Mouse (Mus musculus): ENCODE data around the gene Tmem106c.

Gene Tmem106c

GRCm38 (mm10) chr15:97999546-97999945, 35.5 kb downstream of the Tmem106c start:
- in situ Hi-C loops (cut with MboI; ENCODE audit: low sequenced_read_pairs): no loop called here

- in situ Hi-C loops (cut with MboI; ENCODE audit: low sequenced_read_pairs): no loop called here
Observed at GRCm38 (mm10) chr15:97999991-98000390, 36.0 kb downstream of the Tmem106c start.

GRCm38 (mm10) chr15:98001321-98002112, 37.5 kb downstream of the Tmem106c start:
- in situ Hi-C loops (cut with MboI; ENCODE audit: low sequenced_read_pairs): no loop called here

GRCm38 (mm10) chr15:98002113-98002990, 38.4 kb downstream of the Tmem106c start:
- in situ Hi-C loops (cut with MboI; ENCODE audit: low sequenced_read_pairs): no loop called here

- in situ Hi-C loops (cut with MboI; ENCODE audit: low sequenced_read_pairs): no loop called here
Observed at GRCm38 (mm10) chr15:98002991-98003821, 39.2 kb downstream of the Tmem106c start.

- in situ Hi-C loops (cut with MboI; ENCODE audit: low sequenced_read_pairs): no loop called here
Observed at GRCm38 (mm10) chr15:98003822-98004739, 40.1 kb downstream of the Tmem106c start, which contains the start of gene Col2a1. TSS of gene Col2a1 (minus strand) at chr15:98004695.

GRCm38 (mm10) chr15:98004740-98005159, 40.8 kb downstream of the Tmem106c start:
- in situ Hi-C loops (cut with MboI; ENCODE audit: low sequenced_read_pairs): no loop called here

- in situ Hi-C loops (cut with MboI; ENCODE audit: low sequenced_read_pairs): no loop called here
Observed at GRCm38 (mm10) chr15:98005181-98005580, 41.2 kb downstream of the Tmem106c start.

GRCm38 (mm10) chr15:98012810-98013209, 48.8 kb downstream of the Tmem106c start:
- in situ Hi-C loops (cut with MboI; ENCODE audit: low sequenced_read_pairs): no loop called here

- in situ Hi-C loops (cut with MboI; ENCODE audit: low sequenced_read_pairs): no loop called here
Observed at GRCm38 (mm10) chr15:98017925-98018324, 53.9 kb downstream of the Tmem106c start.

- in situ Hi-C loops (cut with MboI; ENCODE audit: low sequenced_read_pairs): no loop called here
Observed at GRCm38 (mm10) chr15:98019047-98019446, 55.0 kb downstream of the Tmem106c start.

All from CH12F3 (cell line).